Comparison of ENCODE assay signal across 8 mouse cellular contexts in genomic region chrX:122396781-122397581, GRCm38 (mm10). TPM values are rescaled to one million over a fixed set of nuclear protein-coding genes. Genes with fewer than 3 reads are reported as not detected.
DNase-seq lines count a peak whose midpoint lies in the region; ATAC-seq lines count a peak whose summit lies in the region.

Gene Nap1l3 (minus strand): TSS chrX:122397401.

- H3K9me3 ChIP-seq in embryonic facial prominence, embryonic 10.5 days: no peaks in the 10 kb centered on the region
- no peaks in the 10 kb centered on the region for H3K9me3 ChIP-seq in intestine, embryonic 14.5 days (ENCODE audit: control insufficient read depth, low read length)

- H3K4me2 ChIP-seq in intestine, embryonic 14.5 days (ENCODE audit: low read length): peak within 1 kb of the TSS; percentile 47

- H3K27ac ChIP-seq in embryonic facial prominence, embryonic 10.5 days (replicated peaks): peak within 1 kb of the TSS; percentile 48; the same call in 1 of the 2 replicates
- no peak within 1 kb of the TSS for H3K27ac ChIP-seq in intestine, embryonic 14.5 days (ENCODE audit: low read depth)

- no peaks in the 10 kb centered on the region for H3K4me1 ChIP-seq in embryonic facial prominence, embryonic 10.5 days
- no peaks in the 10 kb centered on the region for H3K4me1 ChIP-seq in intestine, embryonic 14.5 days (replicated peaks; ENCODE audit: control insufficient read depth, insufficient read depth, low read length)

- intact Hi-C loops in gastrocnemius, postnatal 36 days (cut with DNase I): no loop called here

- H3K36me3 ChIP-seq in embryonic facial prominence, embryonic 10.5 days (replicated peaks): no peaks in the 10 kb centered on the region
- H3K36me3 ChIP-seq in intestine, embryonic 14.5 days (ENCODE audit: control insufficient read depth, insufficient read depth, low read length): no peaks in the 10 kb centered on the region

- 10% methylated on average over 39 of the region's 39 CpGs for WGBS in embryonic facial prominence, embryonic 10.5 days
- WGBS in intestine, embryonic 14.5 days: 11% methylated on average over 29 of the region's 39 CpGs

- H3K9ac ChIP-seq in intestine, embryonic 14.5 days (ENCODE audit: low read length): peak within 1 kb of the TSS; percentile 35

- no peaks in the 10 kb centered on the region for H3K27me3 ChIP-seq in embryonic facial prominence, embryonic 10.5 days (replicated peaks; ENCODE audit: low read depth, poor library complexity, severe bottlenecking)
- H3K27me3 ChIP-seq in intestine, embryonic 14.5 days (replicated peaks; ENCODE audit: control insufficient read depth, insufficient read depth, low read length): no peaks in the 10 kb centered on the region

- H3K4me3 ChIP-seq in embryonic facial prominence, embryonic 10.5 days: peak within 1 kb of the TSS; percentile 66
- H3K4me3 ChIP-seq in intestine, embryonic 14.5 days (ENCODE audit: low read depth, low read length): peak within 1 kb of the TSS; percentile 41

- DNase-seq in adrenal gland, postnatal 25 days: peak; percentile 52
- peak; percentile 72 for DNase-seq in embryonic facial prominence, embryonic 10.5 days (ENCODE audit: low spot score)
- peak; percentile 15 to 26 for DNase-seq in gastrocnemius, postnatal 36 days
- DNase-seq in intestine, embryonic 14.5 days (ENCODE audit: low spot score): peak; percentile 82
- DNase-seq in left cerebral cortex, adult 9 months (ENCODE audit: low spot score in 2 of 2): peak; percentile 75 to 83
- peak; percentile 85 to 92 for DNase-seq in right cerebral cortex, postnatal 10 days (ENCODE audit: low spot score in 2 of 2)
- peak; percentile 60 for DNase-seq in yolk sac, embryonic 10.5 days (ENCODE audit: low spot score)

- peak; percentile 98 for ATAC-seq in intestine, embryonic 14.5 days (replicated peaks; ENCODE audit: low FRiP score, low TSS enrichment, low read depth)
- peak; percentile 99 for ATAC-seq in megakaryocyte, adult 5-6 weeks (ENCODE audit: poor library complexity, severe bottlenecking)

RNA-seq across cellular contexts. Expression of gene Nap1l3, which starts in this region (rescaled TPM):
- total RNA-seq in adrenal gland, postnatal 25 days (2021): 3.4 and 3.9 TPM in 2 replicates
- 4.1 and 4.6 TPM in 2 replicates for polyA plus RNA-seq in embryonic facial prominence, embryonic 10.5 days (2016; fragmentation: Nextera tagmentation; extraction: Ambion mirVana)
- total RNA-seq in gastrocnemius, postnatal 36 days (2021): under 1 TPM; 0.35 to 0.84 TPM
- polyA plus RNA-seq in intestine, embryonic 14.5 days (2014; fragmentation: Nextera tagmentation; extraction: Ambion mirVana): 4.0 and 4.3 TPM in 2 replicates
- not detected in 2 replicates for total RNA-seq in megakaryocyte, adult 5-6 weeks (2015)
- total RNA-seq in megakaryocyte, adult 5-6 weeks (2017): not detected in 2 replicates

Comparison
In these comparisons a context has a peak if more than half of its experiments do, and no peak if none do; other contexts are left out.
1. Peak in DNase-seq in gastrocnemius, postnatal 36 days; RNA of the gene not detected or under 1 TPM.
2. Peak in ATAC-seq in megakaryocyte, adult 5-6 weeks; RNA of the gene not detected or under 1 TPM.
3. DNase-seq: peak in every context shown above with its lines; median percentile 88 in right cerebral cortex, postnatal 10 days; 82 in intestine, embryonic 14.5 days; 79 in left cerebral cortex, adult 9 months; 72 in embryonic facial prominence, embryonic 10.5 days; 60 in yolk sac, embryonic 10.5 days; 52 in adrenal gland, postnatal 25 days; 20 in gastrocnemius, postnatal 36 days.